Mouse (Mus musculus): ENCODE results near the gene Lrrc8e. TPM values are rescaled to one million over a fixed set of nuclear protein-coding genes. Genes with fewer than 3 reads are reported as not detected.

The Lrrc8e gene
- polyA plus RNA-seq (2015; fragmentation: Nextera tagmentation; extraction: Ambion mirVana): 0.39 and 0.54 TPM in 2 replicates

DNA sequence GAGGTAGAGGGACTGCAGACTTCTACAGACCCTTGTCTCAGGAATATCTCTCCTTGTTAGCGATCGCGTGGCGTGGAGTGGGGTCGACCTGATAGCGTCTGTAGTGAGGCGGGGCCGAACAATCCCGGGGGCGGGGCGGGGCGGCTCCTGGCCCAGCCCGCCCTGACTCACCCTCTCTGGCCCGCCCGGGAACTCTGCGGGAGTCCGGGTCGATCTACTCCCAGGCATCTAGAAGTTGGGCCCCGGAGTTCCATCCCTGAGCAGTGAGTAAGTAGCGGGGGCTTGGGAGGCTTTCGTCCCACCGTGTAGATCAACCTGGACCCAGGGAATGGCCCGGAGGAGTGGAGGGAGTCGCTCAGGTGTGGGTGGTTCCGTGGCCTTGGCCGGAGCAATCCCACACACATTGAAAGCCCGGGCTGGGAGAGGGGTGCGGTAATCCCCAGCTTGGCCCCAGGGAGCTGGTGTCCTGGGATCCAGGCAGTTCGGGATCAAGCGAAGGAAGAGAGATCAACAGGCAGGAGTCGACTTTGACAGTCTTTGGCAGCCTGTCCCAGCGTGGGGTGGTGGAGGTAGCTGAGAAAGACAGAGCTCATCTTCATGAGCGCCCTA lies at the start of gene Lrrc8e:
TSS of gene Lrrc8e (plus strand) at position 89 of the 609 bp plus-strand sequence.
- peak within 1 kb of the TSS; percentile 37 for H3K4me3 ChIP-seq (ENCODE audit: low read length)
- no peaks in the 10 kb centered on the region for H3K36me3 ChIP-seq (ENCODE audit: control insufficient read depth, insufficient read depth)
- H3K9ac ChIP-seq (ENCODE audit: low read length): peak within 1 kb of the TSS; percentile 30
- H3K4me2 ChIP-seq (ENCODE audit: low read depth, low read length): peak within 1 kb of the TSS; percentile 59
- H3K27ac ChIP-seq (ENCODE audit: low read length): no peak within 1 kb of the TSS
- ATAC-seq (replicated peaks; ENCODE audit: extremely low read depth, insufficient read depth, low FRiP score): peak; percentile 41
- WGBS: 5% methylated on average over 33 of the region's 33 CpGs
- H3K27me3 ChIP-seq (ENCODE audit: control insufficient read depth, insufficient read depth, low read length): peaks cover 24% of the 10 kb centered on the region
- H3K9me3 ChIP-seq (replicated peaks; ENCODE audit: control insufficient read depth, low read length): no peaks in the 10 kb centered on the region
- H3K4me1 ChIP-seq (ENCODE audit: control insufficient read depth, insufficient read depth, low read length): peaks cover 3% of the 10 kb centered on the region; the same call in 1 of the 2 replicates

DNA sequence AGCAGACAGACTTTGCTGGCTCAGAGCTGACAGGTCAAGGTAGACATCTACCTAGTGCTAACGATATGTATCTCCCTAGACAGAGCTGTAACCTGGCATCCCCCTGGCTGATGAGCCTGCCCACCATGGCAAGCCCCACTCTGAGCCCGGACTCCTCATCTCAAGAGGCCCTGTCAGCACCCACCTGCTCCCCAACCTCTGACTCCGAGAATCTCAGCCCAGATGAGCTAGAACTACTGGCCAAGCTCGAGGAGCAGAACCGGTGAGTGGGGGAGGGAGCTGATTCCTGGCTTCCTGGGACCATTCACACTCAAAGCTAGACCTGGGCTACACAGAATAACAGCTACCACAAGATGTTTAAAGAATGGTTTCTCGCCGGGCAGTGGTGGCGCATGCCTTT lies 43.2 kb upstream of the Lrrc8e start:
- WGBS: 76% methylated on average over 8 of the region's 8 CpGs
- peaks cover 15% of the 10 kb centered on the region for H3K36me3 ChIP-seq (ENCODE audit: control insufficient read depth, insufficient read depth)

GRCm38 (mm10) chr8:4186151-4186550 lies 40.5 kb upstream of the Lrrc8e start:
- H3K4me3 ChIP-seq (ENCODE audit: low read length): no peak overlapping the region
- no peaks in the 10 kb centered on the region for H3K9me3 ChIP-seq (replicated peaks; ENCODE audit: control insufficient read depth, low read length)
- no peaks in the 10 kb centered on the region for H3K27me3 ChIP-seq (ENCODE audit: control insufficient read depth, insufficient read depth, low read length)
- peaks cover 17% of the 10 kb centered on the region for H3K36me3 ChIP-seq (ENCODE audit: control insufficient read depth, insufficient read depth)
- no peak overlapping the region for H3K9ac ChIP-seq (ENCODE audit: low read length)
- no peak overlapping the region for H3K27ac ChIP-seq (ENCODE audit: low read length)
- WGBS: 89% methylated on average over 2 of the region's 2 CpGs
- no peaks in the 10 kb centered on the region for H3K4me1 ChIP-seq (ENCODE audit: control insufficient read depth, insufficient read depth, low read length)
- ATAC-seq (replicated peaks; ENCODE audit: extremely low read depth, insufficient read depth, low FRiP score): no peak
- H3K4me2 ChIP-seq (ENCODE audit: low read depth, low read length): no peak overlapping the region

More for the DNA sequence above, 43.2 kb upstream of the Lrrc8e start:
- no peaks in the 10 kb centered on the region for H3K9me3 ChIP-seq (replicated peaks; ENCODE audit: control insufficient read depth, low read length)
- H3K9ac ChIP-seq (ENCODE audit: low read length): no peak overlapping the region
- no peak overlapping the region for H3K27ac ChIP-seq (ENCODE audit: low read length)
- H3K27me3 ChIP-seq (ENCODE audit: control insufficient read depth, insufficient read depth, low read length): no peaks in the 10 kb centered on the region
- no peak overlapping the region for H3K4me2 ChIP-seq (ENCODE audit: low read depth, low read length)
- H3K4me1 ChIP-seq (ENCODE audit: control insufficient read depth, insufficient read depth, low read length): no peaks in the 10 kb centered on the region
- no peak for ATAC-seq (replicated peaks; ENCODE audit: extremely low read depth, insufficient read depth, low FRiP score)
- no peak overlapping the region for H3K4me3 ChIP-seq (ENCODE audit: low read length)

DNA sequence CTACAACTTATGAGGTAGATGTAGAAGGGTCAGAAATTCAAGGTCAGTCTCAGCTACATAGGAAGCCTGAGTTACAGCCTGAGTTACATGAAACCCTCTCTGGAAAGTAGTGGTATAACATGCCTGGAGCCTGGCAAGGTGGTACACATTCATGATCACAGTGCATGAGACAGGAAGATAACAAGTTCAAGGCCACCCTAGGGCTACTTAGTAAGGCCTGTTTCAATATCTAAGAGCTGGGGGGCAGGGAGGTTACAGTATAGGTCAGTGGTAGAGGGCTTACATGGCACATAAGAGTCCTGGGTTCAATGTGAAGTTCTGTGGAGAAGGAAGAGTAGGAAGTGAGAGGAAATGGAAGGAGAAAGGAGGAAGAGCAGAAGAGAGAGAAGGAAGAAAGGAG lies 38.0 kb upstream of the Lrrc8e start:
- Histone ChIP-seq H3K36me3 (ENCODE audit: control insufficient read depth, insufficient read depth) (peaks cover 17% of the 10 kb centered on the region), H3K4me2 (ENCODE audit: low read depth, low read length) (no peak overlapping the region)

DNA sequence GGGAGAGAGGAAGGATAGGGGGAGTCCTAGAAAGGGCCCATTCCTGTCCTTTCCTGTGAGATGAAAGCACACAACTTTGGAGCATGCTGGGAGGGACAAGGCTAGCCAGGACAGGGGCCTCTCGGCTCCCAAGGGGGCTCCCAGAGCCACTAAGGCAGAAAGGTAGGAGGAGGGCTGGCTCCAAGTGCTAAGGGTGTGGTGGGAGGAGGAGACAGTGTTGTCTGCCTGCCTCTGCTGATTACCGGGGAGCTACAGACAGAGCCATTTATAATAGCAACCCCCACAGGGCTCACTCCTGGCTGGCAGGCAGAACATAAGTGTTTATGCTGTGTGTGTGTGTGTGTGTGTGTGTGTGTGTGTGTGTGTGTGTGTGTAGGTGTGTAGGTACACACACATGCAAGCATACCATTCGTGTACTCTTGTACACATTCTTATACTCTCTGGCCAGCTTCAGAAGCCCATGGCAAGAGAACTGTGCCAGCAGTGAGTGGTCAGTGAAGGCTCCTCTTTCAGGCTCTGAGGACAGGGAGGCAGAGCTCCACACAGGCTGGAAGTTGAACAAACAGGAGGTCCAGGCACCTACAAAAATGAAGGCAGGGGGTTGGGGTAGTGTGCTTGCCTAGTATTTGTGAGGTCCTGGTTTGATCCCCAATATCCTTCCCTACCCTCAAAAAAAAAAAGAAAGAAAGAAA lies 37.5 kb upstream of the Lrrc8e start:
- H3K4me2 ChIP-seq (ENCODE audit: low read depth, low read length): no peak overlapping the region
- H3K4me3 ChIP-seq (ENCODE audit: low read length): no peak overlapping the region
- no peak for ATAC-seq (replicated peaks; ENCODE audit: extremely low read depth, insufficient read depth, low FRiP score)
- H3K4me1 ChIP-seq (ENCODE audit: control insufficient read depth, insufficient read depth, low read length): peaks cover 6% of the 10 kb centered on the region
- no peak overlapping the region for H3K27ac ChIP-seq (ENCODE audit: low read length)
- peaks cover 17% of the 10 kb centered on the region for H3K36me3 ChIP-seq (ENCODE audit: control insufficient read depth, insufficient read depth)
- H3K27me3 ChIP-seq (ENCODE audit: control insufficient read depth, insufficient read depth, low read length): no peaks in the 10 kb centered on the region
- H3K9me3 ChIP-seq (replicated peaks; ENCODE audit: control insufficient read depth, low read length): no peaks in the 10 kb centered on the region
- H3K9ac ChIP-seq (ENCODE audit: low read length): no peak overlapping the region
- 30% methylated on average over 3 of the region's 3 CpGs for WGBS

More for the DNA sequence above, 38.0 kb upstream of the Lrrc8e start:
- Histone ChIP-seq H3K4me1 (ENCODE audit: control insufficient read depth, insufficient read depth, low read length) (peaks cover 6% of the 10 kb centered on the region), H3K27me3 (ENCODE audit: control insufficient read depth, insufficient read depth, low read length) (no peaks in the 10 kb centered on the region), H3K9ac (ENCODE audit: low read length) (no peak overlapping the region), H3K27ac (ENCODE audit: low read length) (no peak overlapping the region), H3K4me3 (ENCODE audit: low read length) (no peak overlapping the region), H3K9me3 (replicated peaks; ENCODE audit: control insufficient read depth, low read length) (no peaks in the 10 kb centered on the region)
- no peak for ATAC-seq (replicated peaks; ENCODE audit: extremely low read depth, insufficient read depth, low FRiP score)

DNA sequence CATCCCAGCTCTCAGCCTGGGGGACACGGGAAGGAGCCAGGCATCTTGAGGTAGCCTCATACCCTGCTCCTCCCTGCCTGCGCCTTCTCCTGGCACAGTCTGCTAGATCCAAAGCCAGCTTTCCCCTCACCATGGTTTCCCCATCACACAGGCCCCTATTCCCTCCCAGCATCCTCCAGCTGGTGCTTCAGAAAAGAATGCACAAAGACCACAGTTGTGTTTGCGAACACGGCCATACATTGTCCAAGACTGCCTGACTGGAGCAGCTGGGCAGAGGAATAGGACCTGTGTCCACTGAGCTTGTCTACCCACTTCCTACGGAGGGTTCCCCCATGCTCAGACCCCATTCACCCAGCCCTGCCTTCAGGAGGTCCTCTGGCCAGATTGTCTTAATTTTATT lies 34.3 kb upstream of the Lrrc8e start:
- Histone ChIP-seq H3K9me3 (replicated peaks; ENCODE audit: control insufficient read depth, low read length) (no peaks in the 10 kb centered on the region), H3K36me3 (ENCODE audit: control insufficient read depth, insufficient read depth) (peaks cover 12% of the 10 kb centered on the region; the same call in 1 of the 2 replicates), H3K27ac (ENCODE audit: low read length) (no peak overlapping the region), H3K27me3 (ENCODE audit: control insufficient read depth, insufficient read depth, low read length) (no peaks in the 10 kb centered on the region), H3K9ac (ENCODE audit: low read length) (no peak overlapping the region), H3K4me2 (ENCODE audit: low read depth, low read length) (no peak overlapping the region), H3K4me3 (ENCODE audit: low read length) (no peak overlapping the region), H3K4me1 (ENCODE audit: control insufficient read depth, insufficient read depth, low read length) (peaks cover 6% of the 10 kb centered on the region)
- no peak for ATAC-seq (replicated peaks; ENCODE audit: extremely low read depth, insufficient read depth, low FRiP score)
- 71% methylated on average over 5 of the region's 5 CpGs for WGBS

DNA sequence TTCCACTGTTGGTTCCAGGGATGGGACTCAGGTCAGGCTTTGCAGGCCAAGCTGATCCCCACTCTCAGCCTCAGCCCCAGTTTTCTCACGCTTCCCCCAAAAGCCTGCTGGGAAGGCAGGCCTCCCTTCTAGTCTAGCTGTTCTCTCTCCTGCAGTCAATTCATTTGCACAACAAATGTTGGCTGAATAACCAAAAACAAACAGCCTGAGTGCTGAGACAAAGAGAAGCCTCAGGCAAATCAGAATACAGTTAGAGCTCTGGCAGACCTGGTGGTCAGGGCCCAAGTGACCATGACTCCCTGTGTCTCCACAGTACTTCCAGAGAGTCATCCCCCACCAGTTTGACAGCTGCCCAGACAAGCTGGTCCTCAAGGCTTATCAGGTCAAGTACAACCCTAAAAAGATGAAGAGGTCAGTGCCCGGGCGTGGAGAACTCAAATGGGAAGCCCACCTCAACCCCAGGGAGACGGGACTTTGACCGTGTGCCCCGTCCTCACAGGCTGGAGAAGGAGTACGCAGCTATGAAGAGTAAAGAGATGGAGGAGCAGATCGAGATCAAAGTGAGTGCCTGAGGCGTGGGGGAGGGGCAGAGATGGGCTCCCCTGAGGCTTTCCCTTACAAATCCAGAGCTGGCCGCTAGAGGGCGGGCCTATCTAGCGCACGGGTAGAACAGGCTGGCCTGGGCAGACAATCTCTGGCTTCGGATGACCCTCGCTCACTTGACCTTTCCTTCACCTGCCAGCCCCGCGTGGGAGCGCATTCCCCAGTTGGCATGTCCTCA lies 33.6 kb upstream of the Lrrc8e start:
- Histone ChIP-seq H3K4me1 (ENCODE audit: control insufficient read depth, insufficient read depth, low read length) (peaks cover 6% of the 10 kb centered on the region), H3K4me2 (ENCODE audit: low read depth, low read length) (peak overlapping the region; percentile 46), H3K36me3 (ENCODE audit: control insufficient read depth, insufficient read depth) (0 out of 2 replicates have a peak, but pooled peaks cover 5% of the 10 kb centered on the region), H3K9me3 (replicated peaks; ENCODE audit: control insufficient read depth, low read length) (no peaks in the 10 kb centered on the region), H3K4me3 (ENCODE audit: low read length) (no peak overlapping the region), H3K27ac (ENCODE audit: low read length) (no peak overlapping the region), H3K27me3 (ENCODE audit: control insufficient read depth, insufficient read depth, low read length) (no peaks in the 10 kb centered on the region), H3K9ac (ENCODE audit: low read length) (no peak overlapping the region)
- ATAC-seq (replicated peaks; ENCODE audit: extremely low read depth, insufficient read depth, low FRiP score): peak; percentile 85
- 11% methylated on average over 18 of the region's 18 CpGs for WGBS

DNA sequence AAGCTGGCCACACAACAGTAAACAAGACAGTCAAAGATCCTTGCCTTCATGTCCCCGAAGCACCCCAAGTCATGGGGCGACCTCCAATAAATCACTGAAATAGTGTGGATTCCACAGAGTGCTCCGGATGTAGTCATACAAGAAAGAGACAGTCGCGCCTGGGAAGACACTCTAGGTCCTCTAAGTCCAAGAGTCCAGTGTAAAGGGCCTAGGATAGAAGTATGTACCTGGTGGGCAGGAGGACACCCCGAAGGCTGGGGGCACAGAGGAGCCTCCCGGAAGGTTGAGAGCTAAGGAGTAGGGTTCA lies 33.1 kb upstream of the Lrrc8e start:
- Histone ChIP-seq H3K4me2 (ENCODE audit: low read depth, low read length) (peak overlapping the region; percentile 46), H3K27ac (ENCODE audit: low read length) (no peak overlapping the region), H3K9me3 (replicated peaks; ENCODE audit: control insufficient read depth, low read length) (no peaks in the 10 kb centered on the region), H3K36me3 (ENCODE audit: control insufficient read depth, insufficient read depth) (0 out of 2 replicates have a peak, but pooled peaks cover 1% of the 10 kb centered on the region), H3K9ac (ENCODE audit: low read length) (no peak overlapping the region), H3K4me1 (ENCODE audit: control insufficient read depth, insufficient read depth, low read length) (peaks cover 6% of the 10 kb centered on the region), H3K27me3 (ENCODE audit: control insufficient read depth, insufficient read depth, low read length) (no peaks in the 10 kb centered on the region), H3K4me3 (ENCODE audit: low read length) (no peak overlapping the region)
- no peak for ATAC-seq (replicated peaks; ENCODE audit: extremely low read depth, insufficient read depth, low FRiP score)
- 46% methylated on average over 7 of the region's 7 CpGs for WGBS

GRCm38 (mm10) chr8:4201321-4201720 lies 25.3 kb upstream of the Lrrc8e start:
- no peak overlapping the region for H3K4me2 ChIP-seq (ENCODE audit: low read depth, low read length)
- ATAC-seq (replicated peaks; ENCODE audit: extremely low read depth, insufficient read depth, low FRiP score): no peak
- no peaks in the 10 kb centered on the region for H3K9me3 ChIP-seq (replicated peaks; ENCODE audit: control insufficient read depth, low read length)
- no peak overlapping the region for H3K9ac ChIP-seq (ENCODE audit: low read length)
- H3K27ac ChIP-seq (ENCODE audit: low read length): no peak overlapping the region
- WGBS: 59% methylated on average over 2 of the region's 2 CpGs
- no peaks in the 10 kb centered on the region for H3K36me3 ChIP-seq (ENCODE audit: control insufficient read depth, insufficient read depth)
- H3K4me3 ChIP-seq (ENCODE audit: low read length): no peak overlapping the region
- H3K4me1 ChIP-seq (ENCODE audit: control insufficient read depth, insufficient read depth, low read length): no peaks in the 10 kb centered on the region; the same call in 1 of the 2 replicates
- H3K27me3 ChIP-seq (ENCODE audit: control insufficient read depth, insufficient read depth, low read length): peaks cover 21% of the 10 kb centered on the region
